In the genomic region with DNA sequence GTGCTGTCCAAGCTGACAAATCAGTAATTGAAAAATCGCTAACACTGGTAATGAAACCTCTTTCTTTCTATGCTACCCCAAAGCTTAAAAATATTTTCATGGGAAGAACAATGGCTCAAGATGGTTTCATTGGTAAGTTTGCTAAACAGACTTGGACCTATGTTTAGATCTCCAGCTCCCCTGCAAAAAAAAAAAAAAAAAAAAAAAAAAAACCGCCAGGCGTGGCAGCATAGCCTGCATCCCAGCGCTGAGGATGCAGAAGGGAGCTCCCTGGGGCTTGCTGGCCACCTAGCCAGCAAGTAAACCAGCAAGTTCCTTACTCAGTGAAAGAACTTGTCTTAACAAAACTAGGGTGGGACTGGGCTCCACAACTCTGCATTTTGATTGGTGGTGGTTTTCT, we compare ENCODE assay signal across 17 mouse cellular contexts.
"Had no signal": no experiment of that assay in that cellular context is flagged by ENCODE, and none has a peak within 500 bp of the region (broad histone marks: within the 10 kb centered on the region; RNA-seq: fewer than 3 reads in every experiment).

No protein-coding gene starts in this region.

- H3K36me3 ChIP-seq: lung, embryonic 15.5 days; midbrain, embryonic 13.5 days; midbrain, embryonic 15.5 days; neural tube, embryonic 12.5 days had no signal

- H3K27ac ChIP-seq: lung, embryonic 15.5 days; macrophage; midbrain, embryonic 13.5 days; midbrain, embryonic 15.5 days; neural tube, embryonic 12.5 days had no signal

- H3K27me3 ChIP-seq: lung, embryonic 15.5 days; megakaryocyte, embryonic 14.5 days; midbrain, embryonic 13.5 days; midbrain, embryonic 15.5 days; neural tube, embryonic 12.5 days had no signal

- H3K9me3 ChIP-seq: lung, embryonic 15.5 days; megakaryocyte, embryonic 14.5 days; midbrain, embryonic 13.5 days; midbrain, embryonic 15.5 days; neural tube, embryonic 12.5 days had no signal

- H3K9ac ChIP-seq: liver, postnatal 0 days; lung, embryonic 15.5 days; midbrain, embryonic 13.5 days; midbrain, embryonic 15.5 days; neural tube, embryonic 12.5 days had no signal

- H3K4me3 ChIP-seq: lung, embryonic 15.5 days; megakaryocyte, embryonic 14.5 days; midbrain, embryonic 13.5 days; midbrain, embryonic 15.5 days; neural tube, embryonic 12.5 days had no signal

- H3K4me2 ChIP-seq: lung, embryonic 15.5 days; midbrain, embryonic 11.5 days; midbrain, embryonic 13.5 days; midbrain, embryonic 15.5 days; neural tube, embryonic 12.5 days had no signal

- DNase-seq: liver, postnatal 0 days; lung, adult 2 months; lung, postnatal 14 days; lung, postnatal 36 days; right cerebral cortex, postnatal 14 days; spleen, adult 18-20 months; thymus, adult 2 months; thymus, postnatal 25 days; thymus, postnatal 4 days had no signal

- ATAC-seq: liver, postnatal 0 days; lung, postnatal 0 days; midbrain, embryonic 13.5 days; midbrain, embryonic 15.5 days had no signal

- H3K4me1 ChIP-seq: lung, embryonic 15.5 days; midbrain, embryonic 13.5 days; midbrain, embryonic 15.5 days; neural tube, embryonic 12.5 days had no signal
